Mouse (Mus musculus) liver, adult (tissue): Measurements from ENCODE around the gene Pkp1.

Source experiments
- GATA4 ChIP-seq: IDR thresholded peaks from 2 replicates; pipeline ENCODE4 v1.6.1; 2014; ENCODE audit warnings: mild to moderate bottlenecking, low read length; ENCODE audit not compliant: insufficient replicate concordance

Pkp1 gene

DNA sequence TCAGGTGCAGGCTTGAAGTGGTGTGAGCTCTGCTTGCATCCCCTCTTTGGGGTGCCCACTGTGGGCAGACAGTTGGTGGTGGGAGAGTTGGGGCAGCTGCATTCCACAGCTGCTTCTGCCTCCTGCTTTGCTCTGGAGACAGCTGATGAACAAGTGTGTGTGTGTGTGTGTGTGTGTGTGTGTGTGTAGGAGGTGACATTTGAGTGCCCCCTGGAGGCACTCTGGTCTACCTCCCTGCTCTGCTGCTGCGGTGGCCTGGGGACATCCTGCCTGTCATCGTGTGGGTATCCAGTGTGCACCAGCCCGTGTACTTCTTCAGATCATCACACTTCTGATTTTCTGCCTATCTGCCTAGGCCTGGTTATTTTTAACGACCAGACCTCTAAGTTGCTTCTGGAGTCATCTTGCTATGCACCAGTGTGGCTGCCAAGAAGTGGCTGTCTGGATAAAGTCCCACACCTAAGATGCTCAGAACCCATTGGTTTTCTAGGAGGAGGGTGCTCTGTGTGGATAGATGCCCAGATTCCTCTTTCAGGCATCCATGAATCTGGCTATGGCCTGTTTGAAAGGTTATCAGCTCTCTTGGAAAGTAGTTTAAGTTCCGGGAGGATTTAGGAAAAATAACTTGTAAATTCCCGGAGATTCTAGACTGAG lies 84.7 kb downstream of the Pkp1 start:
- TF ChIP-seq GATA4: no peak

DNA sequence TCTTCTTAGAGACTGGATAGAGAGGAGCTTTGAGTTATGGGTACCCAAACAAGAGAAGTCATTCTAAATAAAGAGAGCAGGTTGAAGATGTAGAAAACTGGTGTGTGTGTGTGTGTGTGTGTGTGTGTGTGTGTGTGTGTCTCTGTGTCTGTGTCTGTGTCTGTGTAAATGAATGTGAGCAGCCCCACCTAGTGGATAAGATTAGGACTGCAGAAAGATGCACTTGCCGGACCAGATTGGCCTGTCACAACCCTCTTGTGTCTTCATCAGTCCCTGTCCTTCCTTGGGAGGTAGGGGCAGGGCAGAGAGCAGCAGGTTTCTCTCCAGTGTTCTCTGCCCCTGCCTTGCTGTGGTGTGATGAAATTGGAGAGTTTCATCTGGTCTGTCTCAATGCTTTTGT lies 90.1 kb downstream of the Pkp1 start:
- no peak for TF ChIP-seq GATA4

DNA sequence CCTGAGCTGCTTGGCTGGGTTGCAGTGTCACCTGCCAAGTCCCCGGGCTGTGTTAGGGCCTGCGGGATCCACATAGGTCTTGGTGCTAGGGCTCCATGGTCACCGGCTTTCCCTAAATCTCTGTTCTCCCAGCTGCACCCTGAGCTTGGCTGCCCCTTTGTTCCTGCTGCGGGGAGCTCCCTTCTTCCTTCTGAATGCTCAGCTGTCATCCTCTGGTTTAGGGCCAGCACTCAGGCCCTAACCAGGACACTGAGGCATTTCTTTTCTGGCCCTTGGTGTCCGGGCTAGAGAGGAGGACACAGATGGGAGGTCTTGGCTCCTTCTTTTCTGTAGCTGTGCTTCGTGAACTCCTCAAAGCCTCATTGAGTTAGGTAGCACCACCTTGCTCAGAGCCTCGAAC lies 97.2 kb downstream of the Pkp1 start:
- no peak for TF ChIP-seq GATA4
